Mouse (Mus musculus): ENCODE results near the gene Gm30083.

The Gm30083 gene

GRCm38 (mm10) chr14:34015063-34015462 lies at the start of gene Gm30083:
Gene Gm30083, minus strand, starts transcription at chr14:34015182.
- DNase-seq = no peak

- DNase-seq = no peak
These were observed 37.5 kb upstream of the Gm30083 start, which contains the start of gene Antxrl for GRCm38 (mm10) chr14:34052516-34052915. Gene Antxrl, plus strand, starts transcription at chr14:34052707.

- DNase-seq = no peak
These were observed 35.3 kb upstream of the Gm30083 start for GRCm38 (mm10) chr14:34050101-34050779.

- DNase-seq = no peak
These were observed 28.4 kb upstream of the Gm30083 start for GRCm38 (mm10) chr14:34043341-34043740.

- no peak for DNase-seq
These were observed 26.3 kb upstream of the Gm30083 start for GRCm38 (mm10) chr14:34041241-34041640.

- no peak for DNase-seq
These were observed 19.0 kb upstream of the Gm30083 start for GRCm38 (mm10) chr14:34033841-34034610.

GRCm38 (mm10) chr14:34026710-34027109 lies 11.7 kb upstream of the Gm30083 start:
- DNase-seq = no peak

GRCm38 (mm10) chr14:34016938-34017337 lies 2.0 kb upstream of the Gm30083 start:
- DNase-seq = no peak

GRCm38 (mm10) chr14:34016381-34016780 lies 1.4 kb upstream of the Gm30083 start, which contains the start of gene Gm5460:
Gene Gm5460, plus strand, starts transcription at chr14:34016758.
- no peak for DNase-seq

- DNase-seq = no peak
These were observed 12.6 kb downstream of the Gm30083 start for GRCm38 (mm10) chr14:34002358-34002757.

- no peak for DNase-seq
These were observed 13.5 kb downstream of the Gm30083 start for GRCm38 (mm10) chr14:34001445-34001844.

GRCm38 (mm10) chr14:34000076-34000475 lies 14.9 kb downstream of the Gm30083 start:
- DNase-seq = no peak

- DNase-seq = no peak
These were observed 17.6 kb downstream of the Gm30083 start for GRCm38 (mm10) chr14:33997427-33997826.

- DNase-seq = no peak
These were observed 21.3 kb downstream of the Gm30083 start for GRCm38 (mm10) chr14:33993521-33994289.

GRCm38 (mm10) chr14:33993051-33993450 lies 21.9 kb downstream of the Gm30083 start:
- no peak for DNase-seq

GRCm38 (mm10) chr14:33991971-33992370 lies 23.0 kb downstream of the Gm30083 start:
- peak; percentile 78 to 82 for DNase-seq

- DNase-seq = no peak
These were observed 25.8 kb downstream of the Gm30083 start for GRCm38 (mm10) chr14:33989201-33989600.

- DNase-seq = peak in 1 of 2 experiments; percentile 26
These were observed 36.4 kb downstream of the Gm30083 start, which contains the start of gene Zfp488 for GRCm38 (mm10) chr14:33978604-33979059. Gene Zfp488, minus strand, starts transcription at chr14:33978764.

GRCm38 (mm10) chr14:33977748-33978147 lies 37.2 kb downstream of the Gm30083 start:
- DNase-seq = no peak

GRCm38 (mm10) chr14:33974752-33975151 lies 40.2 kb downstream of the Gm30083 start:
- DNase-seq = no peak

- DNase-seq = no peak
These were observed 42.3 kb downstream of the Gm30083 start for GRCm38 (mm10) chr14:33972679-33973078.

GRCm38 (mm10) chr14:33965675-33966074 lies 49.3 kb downstream of the Gm30083 start:
- DNase-seq = no peak

- DNase-seq = peak; percentile 66 to 72
These were observed 55.6 kb downstream of the Gm30083 start for GRCm38 (mm10) chr14:33959341-33959740.
